Mouse (Mus musculus) intestine, postnatal 0 days (tissue): Measurements from ENCODE around the gene Gm5737. TPM values are rescaled to one million over a fixed set of nuclear protein-coding genes. Genes with fewer than 3 reads are reported as not detected.

Experiments
- ATAC-seq: fragments of 200-750 bp; cut with Nextera tagmentation; 2 replicates; pipeline ENCODE4 v1.8.0; 2017; ENCODE audit warnings: mild to moderate bottlenecking, moderate TSS enrichment, moderate library complexity
- H3K27ac ChIP-seq: fragments of 300-500 bp; sonication (generic); 2 replicates; pipeline ENCODE4 v1.5.1; 2014; ENCODE audit warnings: mild to moderate bottlenecking, low read depth, low read length, moderate library complexity
- H3K27me3 ChIP-seq: fragments of 300-500 bp; sonication (generic); replicated peaks from 2 replicates; pipeline ENCODE4 v1.6.1; 2014; ENCODE audit warnings: low read length, mixed read lengths; ENCODE audit not compliant: control insufficient read depth, insufficient read depth
- H3K36me3 ChIP-seq: fragments of 300-500 bp; sonication (generic); 2 replicates; pipeline ENCODE4 v1.6.1; 2014; ENCODE audit warnings: mild to moderate bottlenecking, moderate library complexity; ENCODE audit not compliant: control insufficient read depth, insufficient read depth
- H3K4me1 ChIP-seq: fragments of 300-500 bp; sonication (generic); replicated peaks from 2 replicates; pipeline ENCODE4 v1.6.1; 2014; ENCODE audit warnings: antibody characterized with exemption, low read length, mixed read lengths; ENCODE audit not compliant: control insufficient read depth, insufficient read depth
- H3K4me2 ChIP-seq: fragments of 300-500 bp; sonication (generic); replicated peaks from 2 replicates; pipeline ENCODE4 v1.6.1; 2014; ENCODE audit warnings: low read depth, mild to moderate bottlenecking, moderate library complexity
- H3K4me3 ChIP-seq: fragments of 300-500 bp; sonication (generic); 2 replicates; pipeline ENCODE4 v1.5.1; 2014; ENCODE audit warnings: low read depth, low read length
- H3K9ac ChIP-seq: fragments of 300-500 bp; sonication (generic); 2 replicates; pipeline ENCODE4 v1.6.1; 2014; ENCODE audit warnings: mild to moderate bottlenecking, low read depth, low read length
- H3K9me3 ChIP-seq: fragments of 300-500 bp; sonication (generic); 2 replicates; pipeline ENCODE4 v1.6.1; 2016; ENCODE audit warnings: mixed run types; ENCODE audit not compliant: control insufficient read depth
- CTCF ChIP-seq: sonication (generic); IDR thresholded peaks from 2 replicates; pipeline ENCODE4 v1.5.1; 2016; ENCODE audit warnings: low read depth, mild to moderate bottlenecking, control low read depth, antibody characterized with exemption, moderate library complexity
- WGBS: fragments of 180-500 bp; shearing (Covaris S2); extraction: QIAGEN DNeasy Blood & Tissue Kit; methylation state at CpG from one replicate; pipeline ENCODE4 v1.1.7; 2014; 5-methylcytosine and 5-hydroxymethylcytosine counted together
- polyA plus RNA-seq: library from polyadenylated mRNA; unstranded; fragments of >200 nt; fragmentation: Nextera tagmentation; extraction: Ambion mirVana; gene quantifications from 2 replicates; pipeline ENCODE4 v1.2.1, GENCODE M21; 2015

Gm5737 gene
- polyA plus RNA-seq, 1 experiment from 2014 or later, result not detected

DNA sequence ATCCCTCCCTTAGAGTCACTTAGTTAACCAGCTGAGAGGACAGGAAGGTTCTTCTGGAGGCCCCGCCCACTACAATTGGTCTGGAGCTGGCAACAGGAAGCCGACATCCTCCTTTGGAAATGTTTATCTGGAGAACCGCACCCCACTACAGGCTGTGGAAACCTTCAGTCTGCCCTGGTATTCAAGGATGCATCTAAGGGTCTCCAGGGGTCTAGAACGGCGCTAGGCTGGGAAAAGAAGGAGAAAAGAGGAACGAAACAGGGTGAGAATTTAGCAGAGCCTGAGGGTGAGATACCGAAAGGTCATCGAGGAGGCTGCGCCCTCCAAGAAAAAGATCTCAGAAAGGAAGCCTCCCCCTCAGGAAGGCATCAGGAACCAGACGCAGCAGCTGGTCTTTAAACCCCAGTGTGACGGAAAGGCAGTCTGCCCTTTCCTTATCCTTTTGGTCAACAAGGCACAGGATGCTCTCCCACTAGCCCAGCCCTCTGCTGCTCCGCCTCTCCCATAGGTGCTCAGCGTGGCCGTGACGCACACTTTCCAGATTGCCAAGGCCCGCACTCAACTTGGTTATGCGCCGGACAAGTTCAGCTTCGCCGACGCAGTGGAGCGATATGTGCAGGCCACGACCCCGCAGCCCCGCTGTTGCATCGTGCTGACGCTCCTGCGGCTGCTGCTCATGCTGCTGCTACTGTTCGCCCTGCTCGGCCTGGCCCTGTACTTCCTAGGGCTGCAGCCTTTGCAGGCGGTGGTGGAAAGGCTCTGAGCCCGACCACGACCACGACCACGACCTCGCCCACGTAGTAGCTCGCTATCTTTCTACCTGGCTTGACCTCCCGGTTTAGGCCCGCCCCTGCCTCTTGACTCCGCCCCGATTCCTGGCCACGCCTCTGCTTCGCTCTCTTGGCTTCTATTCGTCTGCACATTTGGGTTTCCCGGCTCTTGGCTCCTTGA lies 18.5 kb downstream of the Gm5737 start:
- Histone ChIP-seq H3K4me2 (peak overlapping the region; percentile 100), H3K4me3 (peak overlapping the region; percentile 72), H3K9me3 (no peaks in the 10 kb centered on the region), H3K4me1 (no peaks in the 10 kb centered on the region; the same call in 1 of the 2 replicates), H3K27ac (peak overlapping the region; percentile 77), H3K27me3 (no peaks in the 10 kb centered on the region), H3K9ac (peak overlapping the region; percentile 57), H3K36me3 (no peaks in the 10 kb centered on the region)
- no peak for TF ChIP-seq CTCF
- WGBS, result 1% methylated on average over 46 of the region's 46 CpGs
- peak; percentile 29; the same call in 1 of the 2 replicates for ATAC-seq

DNA sequence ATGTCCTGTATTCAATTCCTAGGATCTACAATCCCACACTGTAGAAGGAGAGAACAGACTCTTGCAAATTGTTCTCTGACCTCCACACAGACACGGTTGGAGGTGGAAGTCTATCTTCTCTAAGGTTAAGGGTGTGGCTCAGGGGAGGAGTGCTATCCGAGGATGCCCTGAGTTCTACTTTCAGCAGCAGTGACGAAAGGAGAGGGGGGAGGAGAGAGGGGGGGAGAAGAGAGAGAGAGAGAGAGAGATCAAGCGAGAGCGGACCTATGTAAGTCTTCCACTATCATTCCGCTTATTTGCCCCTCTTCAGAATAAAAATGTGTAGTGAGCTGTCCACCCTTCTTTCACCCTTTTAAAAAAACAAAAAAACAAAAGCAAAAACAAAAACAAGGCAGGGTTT lies 22.3 kb downstream of the Gm5737 start:
- Histone ChIP-seq H3K27me3 (no peaks in the 10 kb centered on the region), H3K4me3 (peak overlapping the region; percentile 62), H3K4me2 (peak overlapping the region; percentile 67), H3K9me3 (no peaks in the 10 kb centered on the region), H3K27ac (no peak overlapping the region; the same call in 1 of the 2 replicates), H3K4me1 (peaks cover 2% of the 10 kb centered on the region; the same call in 1 of the 2 replicates), H3K9ac (peak overlapping the region; percentile 8; the same call in 1 of the 2 replicates), H3K36me3 (no peaks in the 10 kb centered on the region)
- no peak for ATAC-seq
- WGBS, result 40% methylated on average over 6 of the region's 6 CpGs
- no peak for TF ChIP-seq CTCF

GRCm38 (mm10) chr7:120834863-120835372 lies 22.8 kb downstream of the Gm5737 start:
- peak overlapping the region; percentile 8; the same call in 1 of the 2 replicates for H3K9ac ChIP-seq
- peak; percentile 79 for ATAC-seq
- 4% methylated on average over 14 of the region's 14 CpGs for WGBS

DNA sequence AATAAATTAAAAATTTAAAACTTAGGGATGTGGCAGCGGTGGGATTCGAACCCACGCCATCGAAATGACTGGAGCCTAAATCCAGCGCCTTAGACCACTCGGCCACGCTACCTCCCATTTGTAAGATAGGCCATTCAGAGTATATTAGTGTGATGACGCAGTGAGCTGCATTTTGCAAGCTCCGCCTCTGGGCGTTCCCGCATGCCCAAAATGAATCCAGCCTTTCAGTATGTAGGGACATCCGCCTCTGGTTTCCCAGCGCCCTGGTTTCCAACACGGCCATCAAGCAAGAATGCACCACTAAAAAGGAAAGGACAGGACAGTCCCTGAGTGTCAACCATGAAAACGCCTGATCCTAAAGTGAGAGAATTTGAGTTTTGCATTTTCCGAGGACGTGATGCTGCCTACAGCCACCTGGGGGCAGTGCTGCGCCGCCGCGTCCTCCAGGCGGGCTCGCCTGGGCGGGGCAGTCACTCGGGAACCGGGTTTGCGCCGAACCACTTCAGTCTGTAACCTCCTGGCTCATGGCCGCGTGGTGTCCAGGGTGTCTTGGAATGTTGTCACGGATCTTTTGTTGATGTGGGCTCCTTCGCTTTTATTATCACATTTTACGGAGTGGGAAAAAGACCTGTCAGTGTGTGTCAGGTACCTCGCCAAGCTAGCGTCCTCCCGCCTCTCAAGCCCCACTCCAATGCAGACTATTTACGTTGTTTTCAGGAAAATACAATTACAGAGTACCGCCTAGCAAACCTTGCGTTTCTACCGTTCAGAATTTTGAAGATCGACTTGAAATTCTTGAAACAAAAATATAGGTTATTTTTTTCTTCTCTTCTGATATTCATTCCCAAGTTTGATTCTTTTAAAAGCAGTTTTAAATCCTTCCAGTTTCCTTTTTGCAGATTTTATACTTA lies 23.5 kb downstream of the Gm5737 start:
- H3K4me1 ChIP-seq, result 0 out of 2 replicates have a peak, but pooled peaks cover 2% of the 10 kb centered on the region
- H3K9me3 ChIP-seq, result no peaks in the 10 kb centered on the region
- peak overlapping the region; percentile 38; the same call in 1 of the 2 replicates for H3K9ac ChIP-seq
- H3K27me3 ChIP-seq, result no peaks in the 10 kb centered on the region
- H3K4me2 ChIP-seq, result peak overlapping the region; percentile 67
- peak; percentile 100 for TF ChIP-seq CTCF
- WGBS, result under 1% methylated on average over 41 of the region's 41 CpGs
- no peaks in the 10 kb centered on the region for H3K36me3 ChIP-seq
- H3K27ac ChIP-seq, result peak overlapping the region; percentile 78; the same call in 1 of the 2 replicates
- ATAC-seq, result peak; percentile 83
- peak overlapping the region; percentile 62 for H3K4me3 ChIP-seq

More at GRCm38 (mm10) chr7:120834863-120835372, 22.8 kb downstream of the Gm5737 start:
- TF ChIP-seq CTCF, result no peak
- Histone ChIP-seq H3K4me3 (peak overlapping the region; percentile 62), H3K27ac (peak overlapping the region; percentile 78), H3K27me3 (no peaks in the 10 kb centered on the region), H3K4me1 (peaks cover 2% of the 10 kb centered on the region; the same call in 1 of the 2 replicates), H3K4me2 (peak overlapping the region; percentile 67), H3K9me3 (no peaks in the 10 kb centered on the region), H3K36me3 (no peaks in the 10 kb centered on the region)

- Histone ChIP-seq H3K4me3 (peak overlapping the region; percentile 62), H3K9ac (0 out of 2 replicates have a peak overlapping the region, but pooled peaks have one; percentile 38), H3K27ac (no peak overlapping the region), H3K4me2 (peak overlapping the region; percentile 67), H3K4me1 (0 out of 2 replicates have a peak, but pooled peaks cover 2% of the 10 kb centered on the region), H3K9me3 (no peaks in the 10 kb centered on the region), H3K27me3 (no peaks in the 10 kb centered on the region), H3K36me3 (no peaks in the 10 kb centered on the region)
- TF ChIP-seq CTCF, result no peak
- WGBS, result 5% methylated on average over 12 of the region's 12 CpGs
- ATAC-seq, result no peak
Measured at GRCm38 (mm10) chr7:120836361-120836760, 24.2 kb downstream of the Gm5737 start.
